Mouse (Mus musculus): ENCODE measurements at regions not wholly inside any gene's neighbourhood (a gene's known extent, or its start where the extent isn't known, plus 50 kb on each side); places are given as distances from the start of the nearest gene placed in this dataset.

DNA sequence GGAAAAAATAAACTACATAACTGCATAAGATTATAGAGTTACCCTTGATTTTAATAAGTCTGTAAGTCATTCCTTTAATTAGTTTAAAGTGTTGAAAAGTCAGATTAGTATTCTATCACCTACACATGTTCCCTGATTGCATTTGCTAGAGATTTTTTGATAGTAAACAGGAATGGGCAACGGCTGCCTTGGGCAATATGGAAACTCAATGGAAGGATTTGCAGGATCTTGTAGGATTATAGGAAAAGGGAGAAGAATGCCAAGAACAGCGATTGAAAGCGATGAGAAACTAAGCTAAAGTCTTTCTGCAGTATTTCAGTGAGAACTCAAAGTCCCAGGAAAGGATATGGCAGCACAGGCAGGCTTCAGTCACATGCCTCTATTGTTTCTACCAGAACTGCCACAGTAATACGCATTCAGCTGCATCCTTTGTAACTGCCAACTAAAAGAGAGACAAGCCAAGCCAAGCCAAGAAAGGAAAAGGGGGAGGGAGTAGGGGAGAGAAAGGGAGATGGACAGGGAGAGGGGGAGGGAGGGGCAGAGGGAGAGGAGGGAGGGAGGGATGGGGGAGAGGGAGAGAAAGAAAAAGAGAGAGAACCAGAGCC lies 340.3 kb downstream of the Kif16b start:
- Histone ChIP-seq H3K36me3 (ENCODE audit: control insufficient read depth, insufficient read depth, low read length) (no peaks in the 10 kb centered on the region), H3K9ac (ENCODE audit: low read length) (no peak overlapping the region), H3K4me1 (replicated peaks; ENCODE audit: control insufficient read depth, insufficient read depth, low read length) (no peaks in the 10 kb centered on the region), H3K4me3 (ENCODE audit: low read length) (no peak overlapping the region), H3K27me3 (ENCODE audit: control insufficient read depth, insufficient read depth, low read depth, low read length) (no peaks in the 10 kb centered on the region), H3K9me3 (ENCODE audit: control insufficient read depth, low read length) (no peaks in the 10 kb centered on the region), H3K27ac (ENCODE audit: low read length) (no peak overlapping the region), H3K4me2 (ENCODE audit: low read depth, low read length) (no peak overlapping the region)
- no peak for ATAC-seq (ENCODE audit: low read depth)
- WGBS, result 61% methylated on average over 4 of the region's 4 CpGs

GRCm38 (mm10) chr2:142560400-142560799 lies 340.9 kb downstream of the Kif16b start:
- ATAC-seq (ENCODE audit: low read depth), result no peak
- H3K9ac ChIP-seq (ENCODE audit: low read length), result no peak overlapping the region
- H3K27me3 ChIP-seq (ENCODE audit: control insufficient read depth, insufficient read depth, low read depth, low read length), result no peaks in the 10 kb centered on the region
- no peak overlapping the region for H3K27ac ChIP-seq (ENCODE audit: low read length)
- H3K36me3 ChIP-seq (ENCODE audit: control insufficient read depth, insufficient read depth, low read length), result no peaks in the 10 kb centered on the region
- no peak overlapping the region for H3K4me2 ChIP-seq (ENCODE audit: low read depth, low read length)
- no peak overlapping the region for H3K4me3 ChIP-seq (ENCODE audit: low read length)
- no peaks in the 10 kb centered on the region for H3K9me3 ChIP-seq (ENCODE audit: control insufficient read depth, low read length)
- H3K4me1 ChIP-seq (replicated peaks; ENCODE audit: control insufficient read depth, insufficient read depth, low read length), result no peaks in the 10 kb centered on the region
- WGBS, result 81% methylated on average over 3 of the region's 3 CpGs

- no peak overlapping the region for H3K9ac ChIP-seq (ENCODE audit: low read length)
- H3K27me3 ChIP-seq (ENCODE audit: control insufficient read depth, insufficient read depth, low read depth, low read length), result no peaks in the 10 kb centered on the region
- no peaks in the 10 kb centered on the region for H3K4me1 ChIP-seq (replicated peaks; ENCODE audit: control insufficient read depth, insufficient read depth, low read length)
- no peak overlapping the region for H3K27ac ChIP-seq (ENCODE audit: low read length)
- no peak overlapping the region for H3K4me3 ChIP-seq (ENCODE audit: low read length)
- ATAC-seq (ENCODE audit: low read depth), result no peak
- H3K4me2 ChIP-seq (ENCODE audit: low read depth, low read length), result no peak overlapping the region
- no peaks in the 10 kb centered on the region for H3K9me3 ChIP-seq (ENCODE audit: control insufficient read depth, low read length)
- no peaks in the 10 kb centered on the region for H3K36me3 ChIP-seq (ENCODE audit: control insufficient read depth, insufficient read depth, low read length)
These were observed 341.4 kb downstream of the Kif16b start for GRCm38 (mm10) chr2:142559946-142560345.

GRCm38 (mm10) chr2:142554851-142555250 lies 346.5 kb downstream of the Kif16b start:
- WGBS, result 70% methylated on average over 2 of the region's 2 CpGs
- no peaks in the 10 kb centered on the region for H3K4me1 ChIP-seq (replicated peaks; ENCODE audit: control insufficient read depth, insufficient read depth, low read length)
- H3K9me3 ChIP-seq (ENCODE audit: control insufficient read depth, low read length), result no peaks in the 10 kb centered on the region
- no peak overlapping the region for H3K4me3 ChIP-seq (ENCODE audit: low read length)
- H3K4me2 ChIP-seq (ENCODE audit: low read depth, low read length), result no peak overlapping the region
- no peaks in the 10 kb centered on the region for H3K36me3 ChIP-seq (ENCODE audit: control insufficient read depth, insufficient read depth, low read length)
- H3K27ac ChIP-seq (ENCODE audit: low read length), result no peak overlapping the region
- ATAC-seq (ENCODE audit: low read depth), result no peak
- no peak overlapping the region for H3K9ac ChIP-seq (ENCODE audit: low read length)
- H3K27me3 ChIP-seq (ENCODE audit: control insufficient read depth, insufficient read depth, low read depth, low read length), result no peaks in the 10 kb centered on the region

DNA sequence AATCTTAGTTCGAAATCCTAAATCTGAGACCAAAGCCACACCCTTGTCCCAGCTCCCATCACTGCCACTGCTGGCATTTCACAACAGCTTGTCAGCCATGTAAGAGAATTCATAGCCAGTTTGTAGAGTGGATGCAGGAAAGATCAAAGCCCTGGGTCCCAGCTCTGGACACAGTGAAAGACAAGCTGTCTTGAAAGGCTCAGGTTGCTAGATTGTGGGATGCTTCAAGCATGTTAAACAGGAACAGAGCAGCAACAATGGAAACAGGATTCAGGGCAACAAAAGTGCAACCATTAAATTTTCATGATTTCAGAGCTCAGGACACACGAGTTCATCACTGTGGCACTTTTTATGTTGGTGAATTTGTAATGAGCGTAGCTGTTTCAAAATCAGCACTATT lies 349.6 kb downstream of the Kif16b start:
- no peak overlapping the region for H3K9ac ChIP-seq (ENCODE audit: low read length)
- no peaks in the 10 kb centered on the region for H3K4me1 ChIP-seq (replicated peaks; ENCODE audit: control insufficient read depth, insufficient read depth, low read length)
- H3K4me3 ChIP-seq (ENCODE audit: low read length), result no peak overlapping the region
- no peaks in the 10 kb centered on the region for H3K27me3 ChIP-seq (ENCODE audit: control insufficient read depth, insufficient read depth, low read depth, low read length)
- H3K27ac ChIP-seq (ENCODE audit: low read length), result no peak overlapping the region
- H3K9me3 ChIP-seq (ENCODE audit: control insufficient read depth, low read length), result no peaks in the 10 kb centered on the region
- no peaks in the 10 kb centered on the region for H3K36me3 ChIP-seq (ENCODE audit: control insufficient read depth, insufficient read depth, low read length)
- H3K4me2 ChIP-seq (ENCODE audit: low read depth, low read length), result no peak overlapping the region
- WGBS, result 75% methylated on average over 3 of the region's 3 CpGs
- no peak for ATAC-seq (ENCODE audit: low read depth)

- Histone ChIP-seq H3K36me3 (ENCODE audit: control insufficient read depth, insufficient read depth, low read length) (no peaks in the 10 kb centered on the region), H3K4me2 (ENCODE audit: low read depth, low read length) (no peak overlapping the region), H3K4me3 (ENCODE audit: low read length) (no peak overlapping the region), H3K27ac (ENCODE audit: low read length) (no peak overlapping the region), H3K9ac (ENCODE audit: low read length) (no peak overlapping the region), H3K4me1 (replicated peaks; ENCODE audit: control insufficient read depth, insufficient read depth, low read length) (no peaks in the 10 kb centered on the region), H3K27me3 (ENCODE audit: control insufficient read depth, insufficient read depth, low read depth, low read length) (no peaks in the 10 kb centered on the region), H3K9me3 (ENCODE audit: control insufficient read depth, low read length) (no peaks in the 10 kb centered on the region)
- 73% methylated on average over 4 of the region's 4 CpGs for WGBS
- no peak for ATAC-seq (ENCODE audit: low read depth)
These were observed 352.6 kb downstream of the Kif16b start for GRCm38 (mm10) chr2:142548766-142549165.

DNA sequence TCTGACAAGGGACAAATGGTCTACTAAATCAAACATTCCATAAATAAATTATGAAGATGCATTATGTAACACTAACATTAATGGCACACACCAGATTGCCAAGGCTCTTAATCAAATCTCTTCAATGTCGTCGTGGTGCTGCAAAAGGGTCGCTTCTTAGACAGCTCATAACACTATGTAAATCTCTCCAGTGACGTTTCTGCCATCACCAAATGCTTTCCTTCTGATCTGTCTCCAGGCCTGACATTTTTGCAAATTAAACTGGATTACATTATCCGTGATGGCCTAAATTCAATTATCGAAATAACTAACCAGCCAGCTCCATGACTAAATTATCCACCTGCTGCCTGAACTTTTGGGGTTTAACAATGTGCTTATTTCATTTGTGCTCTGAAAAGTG lies 356.4 kb downstream of the Kif16b start:
- Histone ChIP-seq H3K27ac (ENCODE audit: low read length) (no peak overlapping the region), H3K4me3 (ENCODE audit: low read length) (no peak overlapping the region), H3K9ac (ENCODE audit: low read length) (no peak overlapping the region), H3K27me3 (ENCODE audit: control insufficient read depth, insufficient read depth, low read depth, low read length) (no peaks in the 10 kb centered on the region), H3K4me2 (ENCODE audit: low read depth, low read length) (no peak overlapping the region), H3K36me3 (ENCODE audit: control insufficient read depth, insufficient read depth, low read length) (no peaks in the 10 kb centered on the region), H3K4me1 (replicated peaks; ENCODE audit: control insufficient read depth, insufficient read depth, low read length) (no peaks in the 10 kb centered on the region), H3K9me3 (ENCODE audit: control insufficient read depth, low read length) (no peaks in the 10 kb centered on the region)
- WGBS, result 41% methylated on average over 6 of the region's 6 CpGs
- peak; percentile 92 for ATAC-seq (ENCODE audit: low read depth)

- Histone ChIP-seq H3K9ac (ENCODE audit: low read length) (no peak overlapping the region), H3K4me2 (ENCODE audit: low read depth, low read length) (no peak overlapping the region), H3K4me3 (ENCODE audit: low read length) (no peak overlapping the region), H3K4me1 (replicated peaks; ENCODE audit: control insufficient read depth, insufficient read depth, low read length) (no peaks in the 10 kb centered on the region), H3K9me3 (ENCODE audit: control insufficient read depth, low read length) (no peaks in the 10 kb centered on the region), H3K27ac (ENCODE audit: low read length) (no peak overlapping the region), H3K27me3 (ENCODE audit: control insufficient read depth, insufficient read depth, low read depth, low read length) (no peaks in the 10 kb centered on the region), H3K36me3 (ENCODE audit: control insufficient read depth, insufficient read depth, low read length) (no peaks in the 10 kb centered on the region)
- ATAC-seq (ENCODE audit: low read depth), result peak; percentile 78
- 29% methylated on average over 1 of the region's 1 CpGs for WGBS
These were observed 361.4 kb downstream of the Kif16b start for GRCm38 (mm10) chr2:142539980-142540379.

GRCm38 (mm10) chr2:142533555-142533954 lies 367.8 kb downstream of the Kif16b start:
- Histone ChIP-seq H3K27ac (ENCODE audit: low read length) (no peak overlapping the region), H3K36me3 (ENCODE audit: control insufficient read depth, insufficient read depth, low read length) (no peaks in the 10 kb centered on the region), H3K27me3 (ENCODE audit: control insufficient read depth, insufficient read depth, low read depth, low read length) (no peaks in the 10 kb centered on the region), H3K9me3 (ENCODE audit: control insufficient read depth, low read length) (no peaks in the 10 kb centered on the region), H3K4me2 (ENCODE audit: low read depth, low read length) (no peak overlapping the region), H3K4me3 (ENCODE audit: low read length) (no peak overlapping the region), H3K9ac (ENCODE audit: low read length) (no peak overlapping the region), H3K4me1 (replicated peaks; ENCODE audit: control insufficient read depth, insufficient read depth, low read length) (no peaks in the 10 kb centered on the region)
- 87% methylated on average over 8 of the region's 8 CpGs for WGBS
- ATAC-seq (ENCODE audit: low read depth), result no peak

DNA sequence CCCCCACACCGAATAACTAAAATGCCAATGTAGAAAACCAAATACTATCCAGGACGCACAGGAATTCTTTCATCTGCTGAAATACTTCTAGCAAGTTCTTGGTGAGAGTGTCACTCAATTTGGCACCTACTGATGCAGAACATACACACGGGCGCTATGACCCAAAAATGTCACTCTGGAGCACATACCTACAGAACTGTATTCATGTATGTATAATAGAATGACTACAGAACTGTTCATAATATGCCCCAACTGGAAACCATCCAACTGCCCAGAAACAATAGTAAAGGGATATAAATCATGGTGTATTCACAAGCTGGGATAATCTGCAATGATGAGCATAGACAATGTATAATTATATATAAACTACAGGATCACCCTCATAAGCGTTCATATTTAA lies 378.9 kb downstream of the Kif16b start:
- H3K9ac ChIP-seq (ENCODE audit: low read length), result no peak overlapping the region
- 81% methylated on average over 5 of the region's 5 CpGs for WGBS
- H3K36me3 ChIP-seq (ENCODE audit: control insufficient read depth, insufficient read depth, low read length), result no peaks in the 10 kb centered on the region
- no peaks in the 10 kb centered on the region for H3K27me3 ChIP-seq (ENCODE audit: control insufficient read depth, insufficient read depth, low read depth, low read length)
- no peaks in the 10 kb centered on the region for H3K9me3 ChIP-seq (ENCODE audit: control insufficient read depth, low read length)
- no peak overlapping the region for H3K4me2 ChIP-seq (ENCODE audit: low read depth, low read length)
- no peak for ATAC-seq (ENCODE audit: low read depth)
- no peak overlapping the region for H3K4me3 ChIP-seq (ENCODE audit: low read length)
- no peaks in the 10 kb centered on the region for H3K4me1 ChIP-seq (replicated peaks; ENCODE audit: control insufficient read depth, insufficient read depth, low read length)
- H3K27ac ChIP-seq (ENCODE audit: low read length), result no peak overlapping the region
